Mouse (Mus musculus): ENCODE results near the gene Actl11. TPM values are rescaled to one million over a fixed set of nuclear protein-coding genes. Genes with fewer than 3 reads are reported as not detected.

Gene Actl11
- polyA plus RNA-seq, 1 experiment from 2014 or later: not detected

DNA sequence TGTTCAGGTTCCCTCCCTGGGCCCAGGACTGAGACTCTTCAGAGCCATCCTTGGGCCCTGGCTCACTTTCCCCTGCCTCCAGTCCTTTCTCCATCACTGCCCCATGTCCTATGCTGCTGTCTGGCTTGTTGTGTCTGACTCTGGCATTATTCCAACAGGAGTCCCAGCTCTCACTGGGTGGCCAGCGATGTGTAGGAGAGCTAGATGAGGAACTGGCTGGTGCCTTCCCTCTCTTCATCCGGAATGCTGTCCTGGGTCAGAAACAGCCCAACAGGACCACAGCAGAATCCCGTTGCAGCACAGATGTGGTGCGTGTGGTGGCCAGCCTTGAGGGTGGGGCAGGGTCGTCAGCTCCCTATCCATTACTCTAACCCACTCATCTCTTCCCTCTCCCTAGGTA lies 42.0 kb downstream of the Actl11 start:
- H3K4me1 ChIP-seq: peaks cover 14% of the 10 kb centered on the region
- H3K27ac ChIP-seq: peak overlapping the region; percentile 53; the same call in 1 of the 2 replicates
- peaks cover 82% of the 10 kb centered on the region for H3K36me3 ChIP-seq
- 94% methylated on average over 5 of the region's 5 CpGs for WGBS
- no peak overlapping the region for H3K4me3 ChIP-seq
- DNase-seq (ENCODE audit: low spot score): no peak
- H3K9me3 ChIP-seq (replicated peaks): no peaks in the 10 kb centered on the region
- no peaks in the 10 kb centered on the region for H3K27me3 ChIP-seq (ENCODE audit: low read depth, poor library complexity, severe bottlenecking)

DNA sequence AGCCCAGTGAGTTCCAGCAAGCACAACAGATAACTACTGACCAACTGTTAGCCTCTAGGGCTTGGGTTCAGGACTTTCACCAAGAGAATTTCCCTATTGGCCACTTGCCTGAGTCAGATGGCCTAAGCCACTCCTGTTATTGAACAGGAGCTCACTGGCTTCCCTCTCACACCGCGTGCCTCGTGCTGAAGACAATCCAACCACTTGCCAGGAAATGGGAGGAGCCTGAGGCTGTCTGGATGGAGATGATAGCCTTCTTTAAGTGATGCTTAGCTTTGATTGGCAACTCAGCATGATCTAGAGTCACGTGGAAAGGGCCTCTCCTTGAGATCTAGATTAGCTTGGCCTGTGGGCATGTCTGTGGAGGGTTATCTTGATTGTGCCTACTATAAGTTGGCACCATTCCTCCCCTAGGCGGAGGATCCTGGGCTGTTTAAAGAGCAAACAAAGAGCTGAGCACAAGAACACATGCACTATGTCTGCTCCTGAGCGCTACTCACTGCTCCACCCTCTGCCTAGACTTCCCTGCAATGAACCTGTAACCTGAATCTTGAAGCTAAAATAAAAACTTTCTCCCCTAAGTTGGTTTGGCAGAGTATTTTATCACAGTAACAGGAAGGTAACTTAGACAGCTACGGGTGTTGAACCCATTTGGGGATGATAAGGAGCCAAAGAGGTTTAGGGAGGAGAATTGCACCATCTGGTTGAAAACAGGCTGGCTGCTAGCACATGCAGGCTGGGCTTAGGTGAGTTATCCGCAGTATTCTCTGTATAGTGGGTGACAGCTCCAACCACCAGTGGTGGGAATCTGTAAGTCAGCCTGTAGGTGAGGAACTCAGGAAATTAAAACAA lies 43.6 kb downstream of the Actl11 start:
- H3K4me3 ChIP-seq: no peak overlapping the region
- DNase-seq (ENCODE audit: low spot score): no peak
- H3K27ac ChIP-seq: peak overlapping the region; percentile 53
- 77% methylated on average over 8 of the region's 8 CpGs for WGBS
- H3K4me1 ChIP-seq: peaks cover 25% of the 10 kb centered on the region
- peaks cover 67% of the 10 kb centered on the region for H3K36me3 ChIP-seq
- no peaks in the 10 kb centered on the region for H3K27me3 ChIP-seq (ENCODE audit: low read depth, poor library complexity, severe bottlenecking)
- H3K9me3 ChIP-seq (replicated peaks): no peaks in the 10 kb centered on the region

DNA sequence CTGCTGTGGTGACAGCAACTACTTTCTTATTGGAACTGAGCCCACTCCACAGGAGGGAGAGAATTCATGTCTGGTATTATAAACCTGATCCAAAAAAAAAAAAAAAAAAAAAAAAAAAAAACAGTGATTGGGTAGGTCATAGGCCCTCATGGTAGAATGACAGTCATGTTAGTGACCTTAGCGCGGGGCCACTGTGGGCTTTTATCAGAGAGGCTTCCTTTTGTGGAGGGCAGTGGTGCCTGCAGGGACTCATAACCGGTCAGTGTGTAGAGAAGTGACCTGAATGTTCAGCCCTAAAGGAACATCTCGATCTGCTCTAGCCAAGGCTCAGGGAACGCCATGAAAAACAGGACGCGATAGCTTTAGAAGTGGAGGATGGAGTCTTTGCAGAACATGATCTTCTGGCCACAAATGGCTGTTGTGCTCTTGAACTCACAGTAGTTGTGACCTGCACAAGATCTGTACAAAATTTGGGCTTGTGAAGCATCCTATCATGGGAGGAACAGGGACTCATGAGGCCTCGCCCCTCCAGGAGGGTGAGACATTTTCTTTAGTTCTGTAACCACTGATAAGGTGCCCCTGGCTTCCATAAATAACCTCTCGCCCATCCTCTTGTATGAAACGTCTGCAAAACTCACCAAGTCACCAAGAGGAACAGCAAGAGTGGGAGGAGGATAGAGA lies 46.4 kb downstream of the Actl11 start:
- Histone ChIP-seq H3K27me3 (ENCODE audit: low read depth, poor library complexity, severe bottlenecking) (no peaks in the 10 kb centered on the region), H3K27ac (peak overlapping the region; percentile 51; the same call in 1 of the 2 replicates), H3K4me3 (no peak overlapping the region), H3K9me3 (replicated peaks) (no peaks in the 10 kb centered on the region), H3K4me1 (peaks cover 42% of the 10 kb centered on the region), H3K36me3 (peaks cover 49% of the 10 kb centered on the region)
- no peak for DNase-seq (ENCODE audit: low spot score)
- WGBS: 83% methylated on average over 10 of the region's 10 CpGs

DNA sequence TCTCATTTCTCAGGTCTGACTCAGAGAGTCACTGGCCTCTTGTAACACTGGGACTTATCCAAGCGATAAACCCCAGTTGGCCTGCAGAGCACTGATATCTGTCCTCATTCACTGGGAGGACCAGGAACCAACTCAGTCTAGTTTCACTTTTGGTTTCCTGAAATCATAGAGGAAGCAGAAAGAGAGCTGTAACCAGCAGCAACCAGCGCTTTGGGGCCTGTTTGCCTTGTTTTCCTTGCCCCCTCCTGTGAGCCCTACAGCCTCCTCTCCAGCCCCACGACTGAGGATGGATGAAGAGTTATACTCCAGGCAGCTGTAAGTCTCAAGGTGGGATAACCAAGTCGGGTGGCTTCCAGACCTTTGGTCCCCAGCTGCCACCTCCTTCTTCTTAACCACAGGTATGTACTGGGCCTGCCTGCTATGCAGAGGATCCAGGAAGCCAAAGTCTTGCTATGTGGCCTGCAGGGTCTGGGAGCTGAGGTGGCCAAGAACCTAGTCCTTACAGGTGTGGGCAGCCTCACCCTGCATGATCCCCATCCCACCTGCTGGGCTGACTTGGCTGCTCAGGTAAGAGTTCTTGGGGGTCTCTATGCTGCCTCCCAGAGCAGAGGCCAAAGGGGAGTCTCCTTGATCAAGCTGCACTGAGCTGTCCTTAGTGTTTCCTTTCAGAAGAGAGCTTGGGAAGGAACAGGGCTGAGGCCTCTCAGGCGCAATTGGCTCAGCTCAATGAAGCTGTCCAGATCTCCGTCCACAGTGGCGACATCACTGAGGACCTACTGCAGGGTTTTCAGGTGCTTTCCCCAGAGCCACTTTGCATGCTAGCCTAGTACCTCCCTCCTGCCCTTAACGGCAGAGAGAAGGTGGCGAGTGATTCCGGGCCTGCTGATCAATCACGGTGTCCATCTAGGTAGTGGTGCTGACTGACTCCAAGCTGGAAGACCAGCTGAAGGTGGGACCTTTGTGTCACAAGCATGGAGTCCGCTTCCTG lies 47.4 kb downstream of the Actl11 start, which contains the start of gene Uba7:
TSS of gene Uba7 (plus strand) at position 107 of the 988 bp plus-strand sequence.
- H3K9me3 ChIP-seq (replicated peaks): no peaks in the 10 kb centered on the region
- peak within 1 kb of the TSS; percentile 81 for H3K27ac ChIP-seq
- 76% methylated on average over 12 of the region's 12 CpGs for WGBS
- peak within 1 kb of the TSS; percentile 30 for H3K4me3 ChIP-seq
- H3K27me3 ChIP-seq (ENCODE audit: low read depth, poor library complexity, severe bottlenecking): no peaks in the 10 kb centered on the region
- DNase-seq (ENCODE audit: low spot score): no peak
- H3K36me3 ChIP-seq: peaks cover 46% of the 10 kb centered on the region
- H3K4me1 ChIP-seq: peaks cover 52% of the 10 kb centered on the region

DNA sequence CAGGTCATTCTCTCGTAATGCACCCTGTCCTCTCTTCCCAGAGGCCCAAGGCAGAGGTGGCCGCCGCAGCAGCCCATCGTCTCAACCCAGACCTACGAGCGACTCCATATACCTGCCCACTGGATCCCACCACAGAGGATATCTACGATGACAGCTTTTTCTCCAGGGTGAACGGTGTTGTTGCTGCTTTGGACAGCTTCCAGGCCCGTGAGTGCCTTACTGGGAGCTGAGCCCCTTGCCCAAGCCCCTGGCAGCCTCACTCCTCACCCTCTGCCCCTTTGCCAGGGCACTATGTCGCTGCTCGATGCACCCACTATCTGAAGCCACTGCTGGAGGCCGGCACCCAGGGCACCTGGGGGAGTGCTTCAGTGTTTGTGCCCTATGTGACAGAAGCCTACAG lies 50.5 kb downstream of the Actl11 start:
- H3K4me1 ChIP-seq: peaks cover 77% of the 10 kb centered on the region
- DNase-seq (ENCODE audit: low spot score): no peak
- no peaks in the 10 kb centered on the region for H3K27me3 ChIP-seq (ENCODE audit: low read depth, poor library complexity, severe bottlenecking)
- 94% methylated on average over 12 of the region's 12 CpGs for WGBS
- peak overlapping the region; percentile 98 for H3K27ac ChIP-seq
- no peak overlapping the region for H3K4me3 ChIP-seq
- no peaks in the 10 kb centered on the region for H3K9me3 ChIP-seq (replicated peaks)
- H3K36me3 ChIP-seq: peaks cover 27% of the 10 kb centered on the region

Other genes starting within 250 kb of the Actl11 start
- 2.6 and 3.3 TPM in 2 replicates for gene Gnat1, start 248.8 kb upstream of the Actl11 start, polyA plus RNA-seq (2016; fragmentation: Nextera tagmentation; extraction: Ambion mirVana)
- gene Sema3f, start 218.0 kb upstream of the Actl11 start, polyA plus RNA-seq (2016; fragmentation: Nextera tagmentation; extraction: Ambion mirVana): 31.7 and 33.6 TPM in 2 replicates
- 164 and 214 TPM in 2 replicates for gene Rbm5, start 157.5 kb upstream of the Actl11 start, polyA plus RNA-seq (2016; fragmentation: Nextera tagmentation; extraction: Ambion mirVana)
- gene Rbm6, start 55.2 kb upstream of the Actl11 start, polyA plus RNA-seq (2016; fragmentation: Nextera tagmentation; extraction: Ambion mirVana): 96.4 and 116 TPM in 2 replicates
- 10.9 and 11.6 TPM in 2 replicates for gene Mon1a, start 40.3 kb upstream of the Actl11 start, polyA plus RNA-seq (2016; fragmentation: Nextera tagmentation; extraction: Ambion mirVana)
- gene Mst1r, start 21.6 kb upstream of the Actl11 start, polyA plus RNA-seq (2016; fragmentation: Nextera tagmentation; extraction: Ambion mirVana): 0.30 and 1.2 TPM in 2 replicates
- gene Camkv, start 7.2 kb downstream of the Actl11 start, polyA plus RNA-seq (2016; fragmentation: Nextera tagmentation; extraction: Ambion mirVana): 7.5 and 9.9 TPM in 2 replicates
- 43.2 and 45.9 TPM in 2 replicates for gene Traip, start 21.7 kb downstream of the Actl11 start, polyA plus RNA-seq (2016; fragmentation: Nextera tagmentation; extraction: Ambion mirVana)
- gene Uba7, start 47.0 kb downstream of the Actl11 start, polyA plus RNA-seq (2016; fragmentation: Nextera tagmentation; extraction: Ambion mirVana): 18.6 and 22.5 TPM in 2 replicates
- gene Gm20661, start 54.6 kb downstream of the Actl11 start, polyA plus RNA-seq (2016; fragmentation: Nextera tagmentation; extraction: Ambion mirVana): 3.5 and 6.2 TPM in 2 replicates
- 180 and 189 TPM in 2 replicates for gene Inka1, start 57.4 kb downstream of the Actl11 start, polyA plus RNA-seq (2016; fragmentation: Nextera tagmentation; extraction: Ambion mirVana)
- 6.5 and 11.9 TPM in 2 replicates for gene Cdhr4, start 64.0 kb downstream of the Actl11 start, polyA plus RNA-seq (2016; fragmentation: Nextera tagmentation; extraction: Ambion mirVana)
- 0.34 and 0.93 TPM in 2 replicates for gene Gm20662, start 67.9 kb downstream of the Actl11 start, polyA plus RNA-seq (2016; fragmentation: Nextera tagmentation; extraction: Ambion mirVana)
- gene Ip6k1, start 74.0 kb downstream of the Actl11 start, polyA plus RNA-seq (2016; fragmentation: Nextera tagmentation; extraction: Ambion mirVana): 54.1 and 69.8 TPM in 2 replicates
- 25.2 and 26.4 TPM in 2 replicates for gene Gmppb, start 120.8 kb downstream of the Actl11 start, polyA plus RNA-seq (2016; fragmentation: Nextera tagmentation; extraction: Ambion mirVana)
- 1.9 and 3.5 TPM in 2 replicates for gene Amigo3, start 124.7 kb downstream of the Actl11 start, polyA plus RNA-seq (2016; fragmentation: Nextera tagmentation; extraction: Ambion mirVana)
- gene Mst1, start 152.0 kb downstream of the Actl11 start, polyA plus RNA-seq (2016; fragmentation: Nextera tagmentation; extraction: Ambion mirVana): 0.54 and 0.74 TPM in 2 replicates
- gene Rnf123, start 154.9 kb downstream of the Actl11 start, polyA plus RNA-seq (2016; fragmentation: Nextera tagmentation; extraction: Ambion mirVana): 31.8 and 37.5 TPM in 2 replicates
- gene Apeh, start 166.1 kb downstream of the Actl11 start, polyA plus RNA-seq (2016; fragmentation: Nextera tagmentation; extraction: Ambion mirVana): 70.8 and 76.2 TPM in 2 replicates

Measured in limb, embryonic 10.5 days (tissue).